Mouse (Mus musculus) intestine, embryonic 14.5 days (tissue): ENCODE measurements around the gene Opn1sw. TPM values are rescaled to one million over a fixed set of nuclear protein-coding genes. Genes with fewer than 3 reads are reported as not detected.

ENCODE experiments used
- ATAC-seq: fragments of 200-750 bp; cut with Nextera tagmentation; replicated peaks from 2 replicates; pipeline ENCODE4 v1.8.0; 2017; ENCODE audit warnings: low read depth, moderate number of reproducible peaks, moderate TSS enrichment, moderate library complexity; ENCODE audit not compliant: low FRiP score, low TSS enrichment
- DNase-seq: peaks from one replicate; pipeline ENCODE4 v3.0.0-alpha.2; 2018; ENCODE audit warnings: low spot score
- H3K27ac ChIP-seq: fragments of 300-500 bp; sonication (generic); 2 replicates; pipeline ENCODE4 v1.5.1; 2014; ENCODE audit warnings: low read depth, mild to moderate bottlenecking, control low read depth
- H3K27me3 ChIP-seq: fragments of 300-500 bp; sonication (generic); replicated peaks from 2 replicates; pipeline ENCODE4 v1.6.1; 2014; ENCODE audit warnings: low read length, control low read depth; ENCODE audit not compliant: control insufficient read depth, insufficient read depth
- H3K36me3 ChIP-seq: fragments of 300-500 bp; sonication (generic); 2 replicates; pipeline ENCODE4 v1.6.1; 2014; ENCODE audit warnings: low read length, control low read depth; ENCODE audit not compliant: control insufficient read depth, insufficient read depth
- H3K4me1 ChIP-seq: fragments of 300-500 bp; sonication (generic); replicated peaks from 2 replicates; pipeline ENCODE4 v1.6.1; 2014; ENCODE audit warnings: low read length, control low read depth, mixed read lengths; ENCODE audit not compliant: control insufficient read depth, insufficient read depth
- H3K4me2 ChIP-seq: fragments of 300-500 bp; sonication (generic); 2 replicates; pipeline ENCODE4 v1.6.1; 2014; ENCODE audit warnings: low read length
- H3K4me3 ChIP-seq: fragments of 300-500 bp; sonication (generic); 2 replicates; pipeline ENCODE4 v1.5.1; 2014; ENCODE audit warnings: low read depth, low read length, control low read depth, mixed read lengths
- H3K9ac ChIP-seq: fragments of 300-500 bp; sonication (generic); 2 replicates; pipeline ENCODE4 v1.6.1; 2014; ENCODE audit warnings: mild to moderate bottlenecking, low read length
- H3K9me3 ChIP-seq: fragments of 300-500 bp; sonication (generic); 2 replicates; pipeline ENCODE4 v1.6.1; 2016; ENCODE audit warnings: low read length, control low read depth; ENCODE audit not compliant: control insufficient read depth
- WGBS: fragments of 180-500 bp; shearing (Covaris S2); extraction: QIAGEN DNeasy Blood & Tissue Kit; methylation state at CpG from one replicate; pipeline ENCODE4 v1.1.7; 2014; 5-methylcytosine and 5-hydroxymethylcytosine counted together
- polyA plus RNA-seq: library from polyadenylated mRNA; unstranded; fragments of >200 nt; fragmentation: Nextera tagmentation; extraction: Ambion mirVana; gene quantifications from 2 replicates; pipeline ENCODE4 v1.2.1, GENCODE M21; 2014

Gene Opn1sw
- 0.41 and 0.69 TPM in 2 replicates for polyA plus RNA-seq

DNA sequence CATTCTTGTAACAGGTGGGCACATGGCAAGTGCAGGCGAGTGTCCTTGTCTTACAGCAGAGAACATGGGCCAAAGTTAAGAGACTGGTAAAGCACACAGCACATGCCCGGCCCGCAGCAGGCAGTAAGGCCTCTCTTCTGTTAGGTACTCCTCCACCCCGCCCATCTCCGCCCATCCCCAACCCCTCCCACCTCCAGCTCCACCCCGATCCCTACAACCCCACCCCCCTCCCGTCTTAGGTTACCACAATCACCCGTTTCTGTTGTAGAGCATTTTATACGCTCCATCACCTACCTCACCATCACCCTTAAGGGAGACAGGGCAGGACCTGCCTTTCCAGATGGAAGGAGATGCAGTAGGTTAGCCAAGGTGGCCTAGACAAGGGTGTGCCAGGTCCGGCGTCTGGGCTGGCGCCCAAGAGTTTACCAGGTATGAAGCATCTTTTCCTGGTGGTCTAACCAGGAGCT is at the start of gene Opn1sw:
Gene Opn1sw, minus strand, starts transcription at position 417 of the 467 bp plus-strand sequence.
- 5% methylated on average over 12 of the region's 12 CpGs for WGBS
- H3K36me3 ChIP-seq: no peaks in the 10 kb centered on the region
- 0 out of 2 replicates have a peak within 1 kb of the TSS, but pooled peaks have one; percentile 10 for H3K9ac ChIP-seq

DNA sequence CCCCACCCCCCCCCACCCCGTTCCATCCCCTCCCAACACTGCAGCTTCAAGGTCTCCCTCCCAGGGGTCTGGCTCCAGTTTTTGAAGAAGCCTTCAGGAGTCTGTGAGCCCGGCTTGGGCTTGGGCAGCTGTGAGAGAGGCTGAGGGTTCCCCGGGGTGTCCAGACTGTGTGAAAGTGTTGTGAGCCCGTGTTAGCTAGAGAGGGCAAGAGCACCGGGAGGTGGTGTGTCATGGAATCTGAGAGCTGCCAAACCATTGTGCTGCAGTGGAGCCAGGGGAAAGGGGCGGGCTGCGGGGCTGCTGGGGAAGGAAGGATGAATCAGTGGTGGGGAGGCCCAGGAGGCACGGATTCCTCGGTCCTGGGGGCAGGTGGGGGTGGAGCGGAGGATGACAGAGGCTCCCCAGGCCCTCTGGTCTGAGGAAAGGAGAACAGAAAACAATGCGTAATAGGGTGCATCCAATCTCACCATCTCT is 48.2 kb upstream of the Opn1sw start:
- H3K27me3 ChIP-seq: peaks cover 3% of the 10 kb centered on the region; the same call in 1 of the 2 replicates
- peak overlapping the region; percentile 74 for H3K4me2 ChIP-seq
- H3K27ac ChIP-seq: peak overlapping the region; percentile 90
- H3K9me3 ChIP-seq: no peaks in the 10 kb centered on the region
- peak overlapping the region; percentile 62; the same call in 1 of the 2 replicates for H3K4me3 ChIP-seq
- 0 out of 2 replicates have a peak, but pooled peaks have one; percentile 7 for ATAC-seq
- H3K36me3 ChIP-seq: peaks cover 25% of the 10 kb centered on the region
- H3K4me1 ChIP-seq: peaks cover 25% of the 10 kb centered on the region
- 0 out of 2 replicates have a peak overlapping the region, but pooled peaks have one; percentile 0 for H3K9ac ChIP-seq
- no peak for DNase-seq
- WGBS: 8% methylated on average over 11 of the region's 11 CpGs

More for the DNA sequence above, at the start of gene Opn1sw:
- Histone ChIP-seq H3K4me2 (peak within 1 kb of the TSS; percentile 51), H3K4me3 (peak within 1 kb of the TSS; percentile 34), H3K27me3 (0 out of 2 replicates have a peak, but pooled peaks cover 4% of the 10 kb centered on the region), H3K9me3 (no peaks in the 10 kb centered on the region), H3K27ac (no peak within 1 kb of the TSS), H3K4me1 (peaks cover 4% of the 10 kb centered on the region; the same call in 1 of the 2 replicates)
- ATAC-seq: peak; percentile 61
- DNase-seq: no peak

DNA sequence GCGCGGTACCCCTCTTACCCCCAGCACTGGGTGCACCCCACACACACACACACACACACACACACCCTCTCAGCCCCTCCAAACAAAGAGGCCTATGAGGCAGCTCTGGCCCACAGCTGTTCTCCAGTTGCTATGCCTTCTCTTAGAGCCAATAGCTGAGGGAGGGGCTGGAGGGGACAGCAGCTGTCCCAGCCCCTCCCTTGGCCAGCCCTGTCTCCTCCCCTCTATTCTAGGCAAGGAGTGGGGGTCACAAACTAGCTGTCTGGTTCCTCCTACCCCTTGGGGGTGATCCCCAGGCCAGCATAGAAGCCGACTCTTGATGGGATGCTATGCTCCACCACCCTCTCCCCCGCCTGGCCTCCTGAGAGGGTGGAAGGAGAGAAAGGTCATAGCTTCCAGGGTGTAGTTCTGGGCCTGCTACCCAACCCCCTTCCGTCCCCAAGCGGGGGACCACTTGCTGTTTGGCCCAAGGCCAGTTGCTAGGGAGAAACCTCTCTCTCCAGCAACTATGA is 47.7 kb upstream of the Opn1sw start:
- ATAC-seq (peak; percentile 38), DNase-seq (peak; percentile 65)
- 17% methylated on average over 6 of the region's 6 CpGs for WGBS
- Histone ChIP-seq H3K4me1 (peaks cover 25% of the 10 kb centered on the region), H3K27ac (peak overlapping the region; percentile 90), H3K4me3 (peak overlapping the region; percentile 62), H3K9ac (peak overlapping the region; percentile 72), H3K4me2 (peak overlapping the region; percentile 74), H3K36me3 (peaks cover 20% of the 10 kb centered on the region), H3K27me3 (peaks cover 3% of the 10 kb centered on the region; the same call in 1 of the 2 replicates), H3K9me3 (no peaks in the 10 kb centered on the region)

DNA sequence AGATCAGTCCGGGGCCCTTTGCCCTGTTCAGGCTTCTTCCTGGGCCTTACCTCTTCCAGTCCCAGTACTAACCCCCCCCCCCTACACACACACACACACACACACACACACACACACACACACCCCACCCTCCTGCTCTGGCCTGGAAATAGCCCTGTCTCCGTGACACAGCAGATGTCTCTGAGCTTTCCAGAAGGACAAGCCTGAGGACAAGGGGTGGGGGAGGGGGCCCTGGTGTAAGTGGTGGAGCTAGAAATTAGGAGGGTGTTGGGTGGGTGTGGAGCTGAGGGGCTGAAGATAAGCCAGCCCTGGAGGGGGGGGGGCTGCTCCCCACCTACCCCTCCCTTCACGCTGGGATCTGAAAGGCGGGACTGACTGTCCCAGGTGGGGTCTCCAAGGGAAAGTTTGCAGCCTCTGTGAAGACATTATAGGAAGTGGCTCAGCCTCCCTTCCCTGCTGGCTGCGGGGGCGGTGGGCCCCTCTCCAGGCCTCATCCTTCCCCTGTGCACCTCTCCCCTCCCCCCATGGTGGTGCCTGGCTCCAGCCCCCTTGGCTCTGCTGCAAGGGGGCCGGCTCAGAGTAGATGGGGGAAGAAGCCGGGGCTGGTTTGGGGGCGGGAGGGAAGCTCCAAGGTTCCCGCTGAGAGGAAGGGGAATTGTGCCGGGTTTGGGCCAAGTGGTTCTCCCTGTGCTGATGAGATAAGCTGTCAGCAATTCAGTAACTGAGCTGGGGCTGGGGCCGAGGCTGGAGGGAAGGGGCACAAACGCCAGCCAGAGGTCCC is 46.8 kb upstream of the Opn1sw start:
- H3K4me2 ChIP-seq: peak overlapping the region; percentile 74
- peak overlapping the region; percentile 90 for H3K27ac ChIP-seq
- H3K36me3 ChIP-seq: peaks cover 12% of the 10 kb centered on the region
- peak overlapping the region; percentile 62 for H3K4me3 ChIP-seq
- WGBS: 4% methylated on average over 11 of the region's 13 CpGs
- peaks cover 25% of the 10 kb centered on the region for H3K4me1 ChIP-seq
- peaks cover 3% of the 10 kb centered on the region; the same call in 1 of the 2 replicates for H3K27me3 ChIP-seq
- peak overlapping the region; percentile 72 for H3K9ac ChIP-seq
- DNase-seq (peak; percentile 78), ATAC-seq (peak; percentile 67)
- no peaks in the 10 kb centered on the region for H3K9me3 ChIP-seq

DNA sequence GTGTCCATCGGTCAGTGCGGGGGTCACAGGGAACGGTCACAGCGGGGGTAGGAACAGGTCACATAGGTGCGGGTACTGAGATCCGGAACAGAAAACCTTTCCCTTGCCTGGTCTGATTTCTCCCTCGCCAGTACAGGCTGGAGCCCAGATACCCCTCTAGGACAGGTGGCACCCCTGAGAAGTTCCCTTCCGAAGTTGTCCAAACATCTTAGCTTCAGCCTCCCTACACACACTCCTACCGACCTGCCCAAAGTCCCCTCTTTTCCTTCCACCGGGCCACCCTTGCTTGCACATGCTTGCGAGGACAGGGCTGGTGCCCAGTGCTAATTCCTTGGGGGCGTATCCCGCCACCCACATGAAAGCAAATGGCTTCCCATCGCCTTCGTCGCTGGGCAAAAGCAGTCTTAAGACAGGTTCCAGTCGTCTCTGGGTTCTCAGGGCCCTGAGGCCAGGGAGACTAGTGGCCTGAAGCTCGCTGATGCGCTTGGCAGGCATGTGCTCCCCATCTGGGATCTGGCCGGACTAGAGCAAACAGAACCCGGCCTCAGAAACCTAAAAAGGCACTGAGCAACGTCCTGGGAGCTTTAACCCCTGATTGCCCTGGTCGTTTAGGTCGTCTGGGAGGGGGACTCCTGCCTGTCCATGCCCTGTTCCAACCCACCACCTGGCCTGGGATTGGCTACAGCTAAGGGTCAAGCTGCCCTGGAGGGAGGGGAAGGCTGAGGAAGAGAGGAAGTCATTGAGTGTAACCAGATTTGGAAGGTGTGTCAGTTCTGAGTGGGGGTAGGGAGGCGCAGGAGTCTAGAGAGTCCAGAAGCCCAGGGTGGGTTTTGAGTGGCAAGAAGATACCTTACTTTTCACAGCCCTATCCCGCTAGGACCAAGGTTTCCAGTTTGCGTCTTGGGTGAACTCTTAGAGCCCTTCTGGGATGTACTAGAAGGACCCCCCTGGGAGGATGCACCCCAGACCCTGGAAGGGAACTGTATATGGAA is 45.8 kb upstream of the Opn1sw start:
- Histone ChIP-seq H3K27ac (peak overlapping the region; percentile 90), H3K27me3 (peaks cover 3% of the 10 kb centered on the region; the same call in 1 of the 2 replicates), H3K4me2 (peak overlapping the region; percentile 74), H3K9me3 (no peaks in the 10 kb centered on the region), H3K9ac (peak overlapping the region; percentile 72), H3K36me3 (peaks cover 12% of the 10 kb centered on the region), H3K4me3 (peak overlapping the region; percentile 62), H3K4me1 (peaks cover 25% of the 10 kb centered on the region)
- DNase-seq (peak; percentile 69), ATAC-seq (no peak)
- 2% methylated on average over 27 of the region's 27 CpGs for WGBS

DNA sequence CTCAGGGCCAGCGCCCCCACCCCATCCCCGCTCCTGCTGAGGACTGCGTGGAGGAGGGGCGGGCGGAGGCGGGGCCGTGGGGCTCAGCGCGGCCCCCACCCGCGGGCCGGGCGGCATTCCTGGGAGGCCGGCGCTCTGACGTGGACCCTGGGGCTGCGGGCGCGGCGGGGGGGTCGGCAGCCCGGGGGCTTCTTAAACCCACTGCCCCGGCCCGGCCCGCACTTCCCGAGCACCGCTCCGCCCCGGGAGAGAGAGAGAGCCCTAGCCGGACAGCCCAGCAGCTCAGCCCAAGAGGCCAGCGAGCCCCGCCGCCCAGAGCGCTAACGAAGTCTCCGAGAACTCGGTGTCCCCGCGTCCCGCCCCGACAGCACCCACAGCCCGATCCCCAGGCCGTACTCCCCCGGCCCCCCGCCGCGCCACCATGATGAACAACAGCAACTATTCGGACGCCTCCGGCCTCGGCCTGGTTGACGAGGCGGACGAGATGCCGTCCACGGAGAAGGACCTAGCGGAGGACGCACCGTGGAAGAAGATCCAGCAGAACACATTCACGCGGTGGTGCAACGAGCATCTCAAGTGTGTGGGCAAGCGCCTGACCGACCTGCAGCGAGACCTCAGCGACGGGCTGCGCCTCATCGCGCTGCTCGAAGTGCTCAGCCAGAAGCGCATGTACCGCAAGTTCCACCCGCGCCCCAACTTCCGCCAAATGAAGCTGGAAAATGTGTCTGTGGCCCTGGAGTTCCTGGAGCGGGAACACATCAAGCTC is 45.0 kb upstream of the Opn1sw start, which contains the start of gene Flnc:
Gene Flnc, plus strand, starts transcription at position 219 of the 766 bp plus-strand sequence.
- Histone ChIP-seq H3K27me3 (peaks cover 3% of the 10 kb centered on the region; the same call in 1 of the 2 replicates), H3K4me1 (peaks cover 25% of the 10 kb centered on the region), H3K36me3 (peaks cover 8% of the 10 kb centered on the region), H3K4me2 (peak within 1 kb of the TSS; percentile 74), H3K9me3 (no peaks in the 10 kb centered on the region), H3K27ac (peak within 1 kb of the TSS; percentile 90), H3K4me3 (peak within 1 kb of the TSS; percentile 62), H3K9ac (peak within 1 kb of the TSS; percentile 72)
- DNase-seq: peak; percentile 81
- under 1% methylated on average over 70 of the region's 77 CpGs for WGBS
- ATAC-seq: peak; percentile 38; the same call in 1 of the 2 replicates

DNA sequence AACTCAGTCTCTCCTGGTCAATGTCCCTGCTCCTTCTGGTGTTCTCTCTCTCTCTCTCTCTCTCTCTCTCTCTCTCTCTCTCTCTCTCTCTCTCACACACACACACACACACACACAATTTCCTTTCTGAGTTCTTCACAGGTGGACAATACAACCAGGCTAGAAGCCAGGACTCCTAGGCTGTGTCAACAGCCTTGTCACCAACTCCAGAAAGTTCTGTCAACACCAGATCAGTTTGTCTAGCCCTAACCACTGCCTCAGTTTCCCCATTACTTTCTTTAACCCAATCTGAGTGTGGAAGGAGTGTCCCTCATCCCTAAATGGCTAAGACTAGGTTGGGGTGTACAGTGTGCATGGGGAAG is 44.4 kb upstream of the Opn1sw start:
- DNase-seq (no peak), ATAC-seq (no peak)
- peak overlapping the region; percentile 62 for H3K4me3 ChIP-seq
- peaks cover 25% of the 10 kb centered on the region for H3K4me1 ChIP-seq
- H3K27ac ChIP-seq: peak overlapping the region; percentile 90; the same call in 1 of the 2 replicates
- H3K27me3 ChIP-seq: peaks cover 3% of the 10 kb centered on the region; the same call in 1 of the 2 replicates
- H3K9ac ChIP-seq: peak overlapping the region; percentile 72; the same call in 1 of the 2 replicates
- H3K4me2 ChIP-seq: peak overlapping the region; percentile 74
- H3K36me3 ChIP-seq: peaks cover 2% of the 10 kb centered on the region; the same call in 1 of the 2 replicates
- H3K9me3 ChIP-seq: no peaks in the 10 kb centered on the region
